Mouse (Mus musculus) lung, postnatal 36 days (tissue): ENCODE results near the gene Akr1d1.
A peak's percentile ranks its signal among the peaks of the same experiment; 100 is the strongest.

Experiments used
- DNase-seq: peaks from one replicate; pipeline ENCODE4 v3.0.0; 2022; ENCODE audit warnings: mixed read lengths

Gene Akr1d1

GRCm38 (mm10) chr6:37529940-37530339 is at the start of gene Akr1d1:
Gene Akr1d1 (plus strand): TSS chr6:37530173.
- no peak for DNase-seq

- no peak for DNase-seq
Measured at GRCm38 (mm10) chr6:37481147-37481546, 48.8 kb upstream of the Akr1d1 start.

- no peak for DNase-seq
Measured at GRCm38 (mm10) chr6:37483262-37483661, 46.7 kb upstream of the Akr1d1 start.

GRCm38 (mm10) chr6:37484588-37485070 is 45.3 kb upstream of the Akr1d1 start:
- no peak for DNase-seq

GRCm38 (mm10) chr6:37486502-37486901 is 43.5 kb upstream of the Akr1d1 start:
- no peak for DNase-seq

- DNase-seq, result no peak
Measured at GRCm38 (mm10) chr6:37492241-37492640, 37.7 kb upstream of the Akr1d1 start.

- peak; percentile 13 for DNase-seq
Measured at GRCm38 (mm10) chr6:37494957-37495356, 35.0 kb upstream of the Akr1d1 start.

GRCm38 (mm10) chr6:37496866-37497265 is 33.1 kb upstream of the Akr1d1 start:
- DNase-seq, result no peak

GRCm38 (mm10) chr6:37505588-37505987 is 24.4 kb upstream of the Akr1d1 start:
- DNase-seq, result no peak

GRCm38 (mm10) chr6:37506909-37507515 is 23.0 kb upstream of the Akr1d1 start:
- no peak for DNase-seq

GRCm38 (mm10) chr6:37510786-37511185 is 19.2 kb upstream of the Akr1d1 start:
- DNase-seq, result no peak

- DNase-seq, result no peak
Measured at GRCm38 (mm10) chr6:37520631-37521375, 9.2 kb upstream of the Akr1d1 start.

GRCm38 (mm10) chr6:37532036-37532435 is 2.1 kb downstream of the Akr1d1 start:
- DNase-seq, result no peak

GRCm38 (mm10) chr6:37536831-37537230 is 6.9 kb downstream of the Akr1d1 start:
- DNase-seq, result no peak

GRCm38 (mm10) chr6:37537801-37538200 is 7.8 kb downstream of the Akr1d1 start:
- DNase-seq, result peak; percentile 32

- no peak for DNase-seq
Measured at GRCm38 (mm10) chr6:37538792-37539191, 8.8 kb downstream of the Akr1d1 start.

- DNase-seq, result no peak
Measured at GRCm38 (mm10) chr6:37539403-37539802, 9.4 kb downstream of the Akr1d1 start.

- no peak for DNase-seq
Measured at GRCm38 (mm10) chr6:37540113-37540512, 10.1 kb downstream of the Akr1d1 start.

- DNase-seq, result no peak
Measured at GRCm38 (mm10) chr6:37541171-37541570, 11.2 kb downstream of the Akr1d1 start.

GRCm38 (mm10) chr6:37542145-37542544 is 12.2 kb downstream of the Akr1d1 start:
- DNase-seq, result no peak

GRCm38 (mm10) chr6:37552760-37553159 is 22.8 kb downstream of the Akr1d1 start:
- DNase-seq, result peak; percentile 48

- DNase-seq, result no peak
Measured at GRCm38 (mm10) chr6:37553926-37554325, 24.0 kb downstream of the Akr1d1 start.

- no peak for DNase-seq
Measured at GRCm38 (mm10) chr6:37554327-37554726, 24.4 kb downstream of the Akr1d1 start.

GRCm38 (mm10) chr6:37563861-37564260 is 33.9 kb downstream of the Akr1d1 start:
- no peak for DNase-seq
